Mouse (Mus musculus): ENCODE measurements around the gene Trim62.

DNA sequence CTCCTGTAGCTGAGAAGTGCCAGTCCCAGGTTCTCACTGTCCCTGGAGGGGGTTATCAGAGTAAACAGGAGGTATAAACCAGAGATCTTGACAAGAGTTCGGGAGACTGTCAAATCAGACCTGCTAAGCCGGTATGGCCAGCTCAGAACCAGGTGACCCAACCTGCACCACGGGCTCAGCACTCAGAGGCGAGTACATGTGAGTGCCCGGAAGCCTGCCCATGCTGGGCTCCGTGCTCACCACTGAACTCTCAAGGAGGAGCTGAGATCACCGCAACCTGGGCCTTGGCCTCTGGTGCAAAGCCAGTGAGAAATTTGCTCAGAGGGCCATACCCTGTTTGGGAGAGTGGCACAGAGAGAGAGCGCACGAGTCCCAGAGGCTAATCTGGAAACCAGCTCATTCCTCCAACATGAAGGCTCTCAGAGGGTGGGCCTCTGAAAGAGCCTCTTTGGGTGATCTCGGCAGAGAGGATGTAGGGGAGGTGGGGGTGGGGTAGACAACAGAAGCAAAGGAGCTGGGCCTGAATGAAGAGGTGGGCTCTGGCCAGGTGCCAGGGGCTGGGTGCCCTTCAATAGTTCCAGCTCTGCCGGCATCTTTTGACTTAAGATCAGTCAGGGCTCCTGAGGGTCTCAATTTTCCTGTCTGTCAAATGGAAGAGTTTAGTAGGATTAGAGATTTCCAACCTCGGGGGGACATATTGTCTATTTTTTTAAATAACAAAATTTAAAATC lies 24.0 kb downstream of the Trim62 start:
- TF ChIP-seq POLR2A (IDR thresholded peaks at IDR 0.05; ENCODE audit: low read depth, low read length) (no peak), CTCF (IDR thresholded peaks at IDR 0.05; ENCODE audit: borderline replicate concordance, insufficient read depth, low read length) (no peak)
